Mouse (Mus musculus): ENCODE results near the gene Islr2. TPM values are rescaled to one million over a fixed set of nuclear protein-coding genes. Genes with fewer than 3 reads are reported as not detected.

Gene Islr2
- polyA plus RNA-seq, 1 experiment from 2014 or later: 83.3 TPM

- no peak for ATAC-seq (replicated peaks)
- 77% methylated on average over 13 of the region's 13 CpGs for WGBS
- no peak overlapping the region for H3K27ac ChIP-seq (replicated peaks)
- no peaks in the 10 kb centered on the region for H3K27me3 ChIP-seq
- no peak overlapping the region for H3K4me2 ChIP-seq (replicated peaks)
- no peak overlapping the region for H3K9ac ChIP-seq (replicated peaks)
- H3K4me1 ChIP-seq: peaks cover 23% of the 10 kb centered on the region
- H3K9me3 ChIP-seq: no peaks in the 10 kb centered on the region
- no peaks in the 10 kb centered on the region for H3K36me3 ChIP-seq
- no peak overlapping the region for H3K4me3 ChIP-seq
These were observed 46.3 kb downstream of the Islr2 start for GRCm38 (mm10) chr9:58157838-58158237.

- no peak for ATAC-seq (replicated peaks)
- Histone ChIP-seq H3K4me1 (peaks cover 23% of the 10 kb centered on the region), H3K4me2 (replicated peaks) (no peak overlapping the region), H3K27ac (replicated peaks) (no peak overlapping the region), H3K9me3 (no peaks in the 10 kb centered on the region), H3K9ac (replicated peaks) (no peak overlapping the region), H3K4me3 (no peak overlapping the region), H3K36me3 (no peaks in the 10 kb centered on the region), H3K27me3 (no peaks in the 10 kb centered on the region)
- WGBS: 89% methylated on average over 22 of the region's 22 CpGs
These were observed 47.1 kb downstream of the Islr2 start for GRCm38 (mm10) chr9:58156819-58157560.

GRCm38 (mm10) chr9:58155366-58155765 is 48.8 kb downstream of the Islr2 start:
- Histone ChIP-seq H3K9me3 (no peaks in the 10 kb centered on the region), H3K27ac (replicated peaks) (peak overlapping the region; percentile 36), H3K27me3 (no peaks in the 10 kb centered on the region), H3K4me3 (no peak overlapping the region), H3K4me2 (replicated peaks) (no peak overlapping the region), H3K9ac (replicated peaks) (no peak overlapping the region), H3K4me1 (peaks cover 23% of the 10 kb centered on the region), H3K36me3 (no peaks in the 10 kb centered on the region)
- WGBS: 49% methylated on average over 3 of the region's 3 CpGs
- peak; percentile 48; the same call in 1 of the 2 replicates for ATAC-seq (replicated peaks)

DNA sequence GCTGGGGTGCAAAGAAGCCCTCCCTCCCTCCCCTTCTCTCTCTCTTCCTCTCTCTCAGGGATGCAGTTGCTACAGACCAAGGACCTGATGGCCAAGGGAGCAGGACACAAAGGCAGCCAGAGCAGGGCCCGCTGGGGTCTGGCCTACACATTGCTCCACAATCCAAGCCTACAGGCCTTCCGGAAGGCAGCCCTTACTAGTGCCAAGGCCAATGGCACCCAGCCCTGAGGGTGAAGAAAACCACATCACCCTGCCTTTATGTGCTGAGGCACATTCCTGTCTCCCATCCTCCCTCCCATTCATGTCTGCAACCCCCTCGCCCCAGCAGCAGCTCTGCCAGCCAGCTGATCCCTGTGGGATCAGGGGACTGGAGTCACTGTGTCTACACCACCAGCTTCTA is 51.0 kb downstream of the Islr2 start:
- H3K9ac ChIP-seq (replicated peaks): no peak overlapping the region
- H3K27ac ChIP-seq (replicated peaks): no peak overlapping the region
- no peaks in the 10 kb centered on the region for H3K36me3 ChIP-seq
- H3K4me2 ChIP-seq (replicated peaks): no peak overlapping the region
- H3K27me3 ChIP-seq: no peaks in the 10 kb centered on the region
- WGBS: 85% methylated on average over 3 of the region's 3 CpGs
- H3K4me1 ChIP-seq: peaks cover 12% of the 10 kb centered on the region
- H3K4me3 ChIP-seq: no peak overlapping the region
- ATAC-seq (replicated peaks): no peak
- no peaks in the 10 kb centered on the region for H3K9me3 ChIP-seq

DNA sequence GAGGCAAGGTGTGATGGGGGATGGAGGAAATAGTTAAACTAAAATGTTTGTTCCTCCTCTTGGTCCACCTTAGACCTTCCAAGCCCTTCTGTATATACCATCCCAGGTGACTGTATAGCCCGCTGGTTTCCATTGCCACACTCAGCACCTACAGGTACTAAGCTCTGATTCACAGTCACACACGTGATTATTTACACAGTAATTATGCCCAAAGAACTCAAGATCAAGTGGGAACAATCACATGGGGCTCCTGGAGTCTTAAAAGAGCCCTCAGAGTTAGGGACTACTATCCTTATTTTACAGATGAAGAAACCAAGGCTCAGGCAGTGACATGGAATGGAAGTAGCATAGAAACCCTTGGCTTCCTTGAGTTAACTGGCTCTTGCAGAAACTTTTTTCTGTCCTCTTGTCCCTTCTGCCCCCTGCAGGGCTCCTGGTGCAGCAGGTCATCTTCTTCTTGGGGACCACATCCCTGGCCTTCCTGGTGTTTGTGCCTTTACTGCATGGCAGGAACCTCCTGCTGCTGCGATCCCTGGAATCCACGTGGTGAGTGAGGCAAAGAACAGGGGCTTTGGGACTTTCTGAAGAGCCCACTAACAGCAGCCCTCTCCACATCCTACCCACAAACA is 53.3 kb downstream of the Islr2 start:
- Histone ChIP-seq H3K9ac (replicated peaks) (no peak overlapping the region), H3K36me3 (no peaks in the 10 kb centered on the region), H3K4me2 (replicated peaks) (no peak overlapping the region), H3K9me3 (no peaks in the 10 kb centered on the region), H3K4me3 (no peak overlapping the region), H3K27me3 (no peaks in the 10 kb centered on the region), H3K27ac (replicated peaks) (no peak overlapping the region), H3K4me1 (peaks cover 11% of the 10 kb centered on the region)
- ATAC-seq (replicated peaks): no peak
- 77% methylated on average over 4 of the region's 4 CpGs for WGBS

DNA sequence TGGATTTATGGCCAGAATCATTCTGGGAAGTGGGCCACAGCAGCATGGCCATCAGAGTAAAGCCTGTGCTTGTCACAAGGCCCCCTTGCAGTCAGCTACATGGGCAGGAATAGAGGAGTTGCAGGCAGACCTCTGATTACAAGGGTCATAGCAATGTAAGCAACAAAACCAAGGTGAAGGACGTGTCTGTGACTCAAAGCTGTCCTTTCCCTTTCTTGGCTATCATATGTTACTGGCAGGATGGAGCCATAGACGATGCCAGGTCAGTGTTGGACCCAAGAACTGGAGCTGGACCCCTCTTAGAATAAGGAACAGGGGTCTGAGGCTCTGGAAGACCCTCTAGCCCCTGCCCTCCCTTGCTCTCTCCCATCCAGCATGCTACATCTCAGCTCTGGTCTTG is 55.3 kb downstream of the Islr2 start:
- no peak overlapping the region for H3K9ac ChIP-seq (replicated peaks)
- H3K4me1 ChIP-seq: peaks cover 7% of the 10 kb centered on the region; the same call in 1 of the 2 replicates
- no peak overlapping the region for H3K4me3 ChIP-seq
- H3K9me3 ChIP-seq: no peaks in the 10 kb centered on the region
- no peak overlapping the region for H3K4me2 ChIP-seq (replicated peaks)
- no peak overlapping the region for H3K27ac ChIP-seq (replicated peaks)
- ATAC-seq (replicated peaks): no peak
- H3K36me3 ChIP-seq: no peaks in the 10 kb centered on the region
- H3K27me3 ChIP-seq: no peaks in the 10 kb centered on the region
- 57% methylated on average over 2 of the region's 2 CpGs for WGBS

Small RNA genes within 50 kb of the gene (microRNA-seq; reads per million reads assigned to microRNA genes)
- not detected for gene Mir6385

Other genes with a start within 250 kb of the Islr2 start
- 0.31 and 0.45 TPM in 2 replicates for gene Cyp11a1, start 197.9 kb downstream of the Islr2 start, polyA plus RNA-seq (2015; fragmentation: Nextera tagmentation; extraction: Ambion mirVana)
- 8.7 and 10.8 TPM in 2 replicates for gene Stra6, start 140.5 kb downstream of the Islr2 start, polyA plus RNA-seq (2015; fragmentation: Nextera tagmentation; extraction: Ambion mirVana)
- 0.93 and 1.1 TPM in 2 replicates for gene Ccdc33, start 85.5 kb downstream of the Islr2 start, polyA plus RNA-seq (2015; fragmentation: Nextera tagmentation; extraction: Ambion mirVana)
- gene Islr, start within 50 bp of the Islr2 start, polyA plus RNA-seq (2015; fragmentation: Nextera tagmentation; extraction: Ambion mirVana): 15.1 and 16.9 TPM in 2 replicates
- gene Pml, start 45.5 kb upstream of the Islr2 start, polyA plus RNA-seq (2015; fragmentation: Nextera tagmentation; extraction: Ambion mirVana): 7.5 and 8.8 TPM in 2 replicates
- gene Stoml1, start 48.8 kb upstream of the Islr2 start, polyA plus RNA-seq (2015; fragmentation: Nextera tagmentation; extraction: Ambion mirVana): 107 and 109 TPM in 2 replicates
- 13.9 and 14.3 TPM in 2 replicates for gene Loxl1, start 108.9 kb upstream of the Islr2 start, polyA plus RNA-seq (2015; fragmentation: Nextera tagmentation; extraction: Ambion mirVana)
- not detected in 2 replicates for gene Tbc1d21, start 166.1 kb upstream of the Islr2 start, polyA plus RNA-seq (2015; fragmentation: Nextera tagmentation; extraction: Ambion mirVana)